Mouse (Mus musculus): Measurements from ENCODE around the gene Ndufb10.

The Ndufb10 gene

DNA sequence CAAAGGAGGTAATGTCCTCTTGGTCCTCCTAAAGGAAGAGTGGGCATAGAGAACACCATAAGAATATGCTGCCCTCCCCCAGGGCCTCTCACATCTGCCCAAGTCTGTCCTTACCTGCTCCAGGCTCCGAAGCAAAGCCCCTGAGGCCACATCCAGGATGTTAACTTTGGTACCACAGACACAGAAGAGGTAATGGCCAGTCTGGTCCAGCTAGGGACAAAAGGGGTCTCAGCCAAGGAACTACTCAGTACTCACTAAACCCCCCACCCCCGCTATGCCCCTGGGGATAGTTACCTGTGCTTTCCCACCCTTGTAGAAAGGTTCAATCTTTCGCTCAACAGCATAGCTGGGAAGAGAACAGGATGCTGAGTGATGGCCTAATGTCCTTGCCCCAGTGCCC is 18.5 kb downstream of the Ndufb10 start:
- no peak for DNase-seq

DNA sequence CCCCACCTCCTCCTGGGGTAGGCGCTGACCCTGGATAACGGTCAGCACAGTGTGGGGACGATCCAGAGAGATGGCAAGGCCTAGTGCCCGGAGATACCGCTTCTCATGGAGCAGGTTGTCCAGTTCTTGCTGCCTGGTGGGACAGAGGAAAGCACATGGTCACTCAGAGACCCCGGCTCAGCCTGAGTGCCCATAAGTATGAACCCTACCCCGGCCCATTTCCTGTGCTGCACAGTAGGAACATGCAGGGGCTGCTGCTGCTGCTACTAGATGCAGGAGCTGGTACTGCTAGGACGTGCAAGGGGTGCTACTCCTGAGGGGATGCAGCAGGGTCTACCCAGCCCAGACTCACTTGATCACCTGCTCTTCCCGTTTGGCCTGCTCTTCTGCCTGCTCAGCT is 23.0 kb downstream of the Ndufb10 start:
- DNase-seq, result no peak

DNA sequence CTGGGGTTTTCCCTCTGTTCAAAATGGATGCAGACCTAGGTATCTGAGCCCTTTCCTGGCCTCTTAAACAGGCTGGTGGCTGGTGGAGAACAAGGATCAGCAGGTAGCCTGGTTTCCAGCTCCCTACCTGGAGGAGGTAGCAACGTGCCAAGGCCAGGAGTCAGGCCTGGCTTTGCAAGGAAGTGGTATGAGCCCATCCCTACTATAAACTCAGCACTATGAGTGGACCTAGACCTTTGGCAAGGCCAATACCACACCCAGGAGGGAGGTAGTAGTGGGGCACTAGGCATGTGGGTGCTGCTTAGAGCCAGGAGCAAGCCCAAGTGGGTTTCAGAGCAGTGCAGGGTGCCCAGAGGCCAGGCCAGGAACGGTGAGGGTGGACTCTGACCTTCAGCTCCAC is 24.8 kb downstream of the Ndufb10 start:
- DNase-seq, result no peak

DNA sequence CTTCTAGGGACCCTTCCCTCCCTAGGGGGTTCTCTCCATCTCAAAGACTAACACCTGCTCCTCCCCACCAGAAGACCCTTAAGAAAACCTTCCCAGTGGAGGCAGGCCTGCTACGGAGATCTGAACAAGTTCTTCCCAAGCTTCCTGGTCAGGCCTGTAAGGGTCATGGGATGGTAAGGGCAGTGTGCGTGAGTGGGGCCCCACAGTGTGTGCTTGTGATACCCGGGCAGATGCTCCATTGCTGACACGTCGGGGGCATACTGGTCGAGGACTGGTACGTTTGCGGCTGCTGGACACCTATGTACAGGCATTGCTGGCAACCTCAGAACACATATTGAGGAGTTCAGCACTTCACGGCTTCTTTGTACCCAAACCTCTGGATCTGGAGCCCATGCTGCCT is 25.6 kb downstream of the Ndufb10 start:
- DNase-seq, result no peak

DNA sequence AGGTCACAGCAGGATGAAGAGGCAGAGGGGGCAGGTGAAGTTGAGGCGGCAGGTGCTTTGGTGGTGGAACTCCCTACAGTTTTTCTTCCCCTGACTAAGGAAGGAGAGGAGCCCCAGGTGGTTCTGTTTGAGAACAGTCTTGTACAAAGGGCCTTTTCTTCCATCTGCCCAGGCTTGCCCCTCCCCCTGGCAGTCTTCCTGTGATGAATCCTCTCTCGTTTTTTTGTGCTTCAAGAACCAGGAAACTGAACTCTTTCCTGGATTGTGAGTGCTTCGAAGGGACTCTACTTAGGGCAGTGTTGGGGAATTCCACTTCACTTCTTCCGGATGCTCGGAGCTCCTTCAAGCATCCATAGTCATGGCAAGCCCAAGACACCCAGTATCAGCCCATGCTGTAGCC is 26.3 kb downstream of the Ndufb10 start:
- no peak for DNase-seq

DNA sequence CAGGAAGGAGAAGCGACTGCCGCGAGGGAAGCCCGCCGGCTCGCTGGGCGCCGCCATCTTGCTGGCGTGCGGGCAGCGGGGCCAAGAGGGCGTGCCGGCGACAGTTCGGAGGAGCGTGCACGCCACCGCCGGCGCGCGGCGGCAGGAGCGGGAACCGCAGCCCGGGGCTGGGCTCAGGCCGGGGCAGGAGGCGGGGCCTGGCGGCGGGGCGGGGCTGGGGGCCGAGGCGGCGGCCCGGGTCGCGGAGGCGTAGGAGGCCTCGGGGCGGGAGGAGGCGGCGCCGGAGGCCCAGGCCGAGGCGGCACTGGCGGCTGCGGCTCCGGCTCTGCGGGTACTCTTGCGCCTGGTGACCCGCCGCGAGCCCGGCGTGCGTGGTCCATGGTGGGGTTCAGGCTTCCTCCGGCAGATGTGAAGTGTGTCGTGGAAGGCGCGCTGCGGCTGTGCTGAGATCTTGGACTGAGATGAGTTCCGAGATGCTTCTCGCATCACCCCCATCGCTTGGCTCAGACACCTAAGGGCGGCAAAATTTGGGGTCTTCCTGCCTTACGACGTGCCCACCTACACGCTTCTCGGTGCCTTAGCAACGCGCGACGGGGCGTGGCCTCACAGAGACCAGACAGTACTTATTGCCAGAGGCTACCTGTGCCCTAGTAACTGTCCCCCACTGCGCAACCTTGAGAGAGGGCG is 28.1 kb downstream of the Ndufb10 start, which contains the start of the genes Gfer and Noxo1:
Gene Gfer (minus strand): TSS at position 146 of the 687 bp plus-strand sequence.
Gene Noxo1 (plus strand): TSS at position 224 of the 687 bp plus-strand sequence.
- DNase-seq, result peak; percentile 76 to 80

DNA sequence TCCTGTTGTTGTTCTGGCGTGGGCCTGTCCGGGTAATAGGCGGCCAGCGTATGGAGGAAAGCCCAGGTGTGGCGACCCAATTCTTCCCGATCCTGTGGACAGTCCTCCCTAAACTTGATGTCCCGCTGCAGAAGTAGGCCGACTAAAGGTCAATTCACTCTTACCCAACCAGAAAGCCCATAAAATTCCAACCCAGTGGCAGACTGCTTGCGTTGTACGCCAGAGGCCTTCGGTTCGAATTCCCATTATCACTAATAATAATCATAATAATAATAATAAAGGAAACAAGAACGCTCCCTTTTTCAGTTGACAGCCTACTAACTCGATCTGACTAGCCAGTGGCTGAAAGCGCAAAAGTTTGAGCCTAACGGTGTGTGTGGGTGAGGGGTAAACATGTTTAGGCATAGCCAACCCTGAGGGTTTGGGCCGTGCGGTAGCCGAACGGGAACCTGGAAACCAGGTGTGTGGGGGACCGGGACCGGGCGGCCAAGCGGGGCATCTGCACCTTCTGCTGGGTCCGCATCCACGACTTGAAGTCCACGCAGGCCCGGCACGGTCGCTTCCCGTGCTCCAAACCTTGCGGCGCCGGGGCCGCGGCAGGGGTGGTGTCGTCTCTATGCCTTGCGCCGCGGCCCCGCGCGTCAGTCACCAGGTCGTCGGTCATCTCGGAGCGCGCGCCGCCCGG is 28.8 kb downstream of the Ndufb10 start:
- DNase-seq, result no peak

DNA sequence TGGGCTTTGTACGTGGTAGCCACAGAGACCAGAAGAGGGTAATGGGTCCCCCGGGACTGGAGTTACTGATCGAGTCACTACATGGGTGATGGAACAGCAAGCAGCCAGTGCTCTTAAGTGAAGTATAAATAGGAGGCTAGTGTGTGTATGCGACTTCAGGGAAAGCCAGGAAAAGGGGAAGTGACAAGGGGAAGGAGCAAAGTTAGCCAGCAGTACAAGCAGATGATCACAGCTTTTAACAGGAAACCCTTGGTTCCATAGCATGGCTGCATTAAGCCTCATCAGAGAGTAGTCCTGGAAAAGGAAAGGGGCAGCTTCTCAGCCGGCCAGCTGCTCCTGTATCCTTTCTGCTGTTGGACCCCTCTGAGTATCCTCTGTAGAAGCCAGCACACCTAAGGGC is 31.9 kb downstream of the Ndufb10 start:
- DNase-seq, result no peak

DNA sequence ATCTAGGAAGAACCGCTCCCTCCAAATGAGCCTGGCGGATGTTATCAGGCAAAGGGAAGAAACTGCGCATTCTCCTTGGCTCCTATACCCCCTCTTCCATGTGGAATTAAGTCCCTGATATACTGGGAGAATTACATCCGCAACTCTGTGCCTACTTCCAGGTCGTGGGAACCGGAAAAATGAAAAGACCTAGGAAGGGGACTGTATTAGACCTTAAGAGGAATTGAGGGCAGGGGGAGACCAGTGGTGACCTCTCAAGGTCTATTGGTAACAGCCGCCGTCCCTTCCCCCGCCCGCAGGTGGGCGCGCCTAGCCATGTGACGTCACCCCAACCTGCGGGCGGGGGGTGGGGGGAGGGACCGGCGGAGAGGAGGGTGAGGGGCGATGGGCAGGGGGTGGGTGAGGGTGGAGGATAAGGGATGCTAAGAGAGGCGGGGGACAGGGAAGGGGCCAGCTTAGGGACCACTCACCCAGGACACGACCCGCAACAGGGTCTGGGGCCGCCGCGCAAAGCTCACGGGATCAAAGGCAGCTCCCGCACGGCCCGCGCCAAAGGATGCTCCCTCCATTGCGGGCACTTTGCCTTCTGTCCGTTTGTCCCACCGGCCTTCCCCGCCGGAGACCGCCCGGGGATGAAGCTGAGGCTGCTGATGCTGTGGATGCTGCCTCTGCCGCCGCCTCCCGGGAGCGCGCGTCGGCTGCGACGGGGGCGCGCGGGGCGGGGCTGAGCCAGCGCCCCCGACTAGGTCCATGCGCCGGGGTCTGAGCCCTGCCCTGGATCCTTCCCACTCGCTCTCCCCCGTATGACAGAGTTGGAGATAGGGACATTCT is 34.8 kb downstream of the Ndufb10 start, which contains the start of gene Syngr3:
Gene Syngr3 (minus strand): TSS at position 705 of the 831 bp plus-strand sequence.
- DNase-seq, result peak in 1 of 2 experiments; percentile 26

DNA sequence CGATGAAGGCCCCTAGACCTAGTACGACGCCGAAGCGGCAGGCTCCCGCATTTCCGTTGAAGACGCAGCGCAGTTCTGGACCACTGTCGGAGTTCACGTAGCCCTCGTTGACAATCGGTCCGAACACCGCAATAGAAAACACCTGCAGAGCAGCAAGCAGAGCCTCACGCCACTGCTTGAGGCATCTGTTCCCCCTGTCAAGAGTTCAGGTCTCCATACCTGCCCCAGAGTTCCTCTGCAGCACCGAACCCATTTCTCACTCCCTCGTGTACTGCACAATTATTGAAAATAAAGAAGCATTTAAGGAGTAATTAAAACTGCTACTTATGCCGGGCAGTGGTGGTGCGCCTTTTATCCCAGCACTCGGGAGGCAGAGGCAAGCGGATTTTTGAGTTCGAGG is 36.7 kb downstream of the Ndufb10 start:
- no peak for DNase-seq

DNA sequence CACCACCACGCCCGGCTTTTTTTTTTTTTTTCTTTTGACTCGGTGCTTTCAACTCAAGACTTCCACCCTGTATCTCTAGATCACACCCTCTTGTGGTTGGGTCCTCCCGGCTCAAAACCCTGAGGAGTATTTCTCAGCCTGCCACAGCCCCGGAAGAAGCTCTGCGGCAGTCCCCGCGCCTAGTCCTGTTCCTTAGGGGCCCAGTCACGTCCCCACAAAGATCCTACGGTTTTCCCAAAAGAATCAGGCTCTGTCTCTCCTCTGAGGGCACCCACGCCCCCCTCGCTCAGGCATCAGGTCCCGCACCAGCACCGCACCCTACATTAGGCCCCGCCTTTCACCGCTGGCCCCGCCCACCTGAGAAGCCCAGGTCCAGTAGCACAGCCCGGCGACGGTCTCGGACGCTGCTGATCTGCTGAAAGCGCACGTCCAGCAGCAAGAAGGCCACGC is 37.1 kb downstream of the Ndufb10 start:
- peak; percentile 66 to 68 for DNase-seq

DNA sequence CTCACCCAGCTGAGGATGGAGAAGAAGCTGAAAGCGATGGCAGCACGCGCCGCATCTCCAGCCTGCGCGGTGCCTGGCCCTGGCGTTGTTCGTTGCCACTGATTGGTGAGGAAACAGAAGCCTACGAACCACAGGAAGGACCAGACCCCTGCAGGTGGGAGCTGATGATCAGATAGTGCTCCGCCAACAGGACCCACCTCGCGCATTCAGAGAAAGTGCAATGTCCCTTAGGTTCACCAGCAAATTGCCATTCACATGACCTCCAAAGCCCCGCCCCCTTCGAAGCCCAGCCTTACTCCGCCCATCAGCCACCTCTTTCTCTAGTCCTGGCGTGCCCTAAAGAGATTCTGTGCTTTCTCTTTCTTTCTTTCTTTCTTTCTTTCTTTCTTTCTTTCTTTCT is 37.8 kb downstream of the Ndufb10 start:
- DNase-seq, result peak; percentile 72 to 78

DNA sequence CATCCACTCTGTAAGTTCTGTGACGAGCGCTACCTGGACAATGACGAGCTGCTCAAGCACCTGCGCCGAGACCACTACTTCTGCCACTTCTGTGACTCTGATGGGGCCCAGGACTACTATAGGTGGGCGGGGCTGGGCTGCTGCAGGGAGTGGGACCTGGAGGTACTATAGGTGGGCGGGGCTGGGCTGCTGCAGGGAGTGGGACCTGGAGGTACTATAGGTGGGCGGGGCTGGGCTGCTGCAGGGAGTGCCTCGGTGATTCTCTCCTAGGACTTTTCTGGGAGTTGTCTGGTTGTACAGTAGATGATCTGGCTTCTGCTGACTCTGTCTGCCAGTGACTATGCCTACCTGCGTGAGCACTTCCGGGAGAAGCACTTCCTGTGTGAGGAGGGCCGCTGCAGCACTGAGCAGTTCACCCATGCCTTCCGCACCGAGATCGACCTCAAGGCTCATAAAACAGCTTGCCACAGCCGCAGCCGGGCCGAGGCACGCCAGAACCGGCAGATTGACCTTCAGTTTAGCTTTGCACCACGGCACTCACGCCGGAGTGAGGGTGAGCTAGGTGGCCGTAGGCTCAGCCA is 46.7 kb downstream of the Ndufb10 start:
- no peak for DNase-seq

DNA sequence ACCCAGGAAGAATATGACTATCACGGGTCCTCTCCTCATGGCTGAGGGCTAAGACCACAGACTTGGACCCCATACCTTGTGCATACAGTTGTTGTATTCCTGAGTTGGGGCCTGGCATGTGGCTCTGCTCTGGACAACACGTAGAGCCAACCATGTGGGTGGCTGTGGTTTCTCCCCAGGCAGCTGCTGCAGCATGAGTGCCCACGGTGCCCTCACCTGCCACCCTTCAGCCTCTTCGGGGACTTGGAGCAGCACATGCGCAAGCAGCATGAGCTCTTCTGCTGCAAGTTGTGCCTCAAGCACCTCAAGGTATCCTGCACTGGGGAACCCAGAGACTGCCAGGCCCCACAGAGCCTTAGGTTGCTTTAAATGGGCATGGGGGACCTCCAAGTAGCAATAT is 47.4 kb downstream of the Ndufb10 start:
- DNase-seq, result no peak

DNA sequence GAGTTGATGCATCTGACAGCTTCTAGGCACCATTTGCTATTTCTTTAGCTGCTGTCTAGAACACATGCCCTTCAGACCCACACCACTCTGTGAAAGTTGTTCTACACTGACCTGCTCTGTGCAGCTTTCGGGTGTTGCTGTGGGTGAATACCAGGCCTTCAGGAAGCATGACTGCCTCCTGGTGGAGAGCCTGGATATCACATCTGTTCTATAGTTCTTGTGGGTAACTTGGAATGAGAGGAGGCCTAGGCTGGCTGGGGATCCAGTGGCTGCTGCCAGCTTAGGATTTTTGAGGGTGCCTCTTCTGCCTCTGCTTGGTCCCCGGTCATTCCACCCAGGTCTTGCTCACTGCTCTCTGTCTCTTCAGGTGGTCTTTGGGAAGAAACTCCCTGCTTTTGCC is 48.1 kb downstream of the Ndufb10 start:
- peak; percentile 82 to 86 for DNase-seq

DNA sequence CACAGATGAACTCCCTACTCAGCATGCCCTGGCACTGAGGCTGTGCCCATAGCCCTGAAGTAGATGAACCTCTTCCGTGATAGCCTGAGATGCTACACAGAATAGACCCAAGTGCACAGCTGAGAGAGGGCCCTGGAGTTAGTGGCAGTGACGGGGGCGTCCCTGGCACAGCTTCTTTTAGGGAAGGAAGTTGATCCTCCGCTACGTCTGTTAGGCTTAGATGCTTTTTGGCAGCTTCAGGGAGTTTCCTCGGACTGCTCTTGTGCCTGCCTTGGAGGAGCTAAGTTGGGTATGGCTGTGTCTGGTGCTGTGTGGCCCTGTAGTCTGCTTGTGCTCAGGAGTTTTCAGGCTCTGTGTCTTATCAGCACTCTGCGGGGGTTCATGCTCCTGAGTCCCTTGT is 50.0 kb downstream of the Ndufb10 start:
- DNase-seq, result no peak

DNA sequence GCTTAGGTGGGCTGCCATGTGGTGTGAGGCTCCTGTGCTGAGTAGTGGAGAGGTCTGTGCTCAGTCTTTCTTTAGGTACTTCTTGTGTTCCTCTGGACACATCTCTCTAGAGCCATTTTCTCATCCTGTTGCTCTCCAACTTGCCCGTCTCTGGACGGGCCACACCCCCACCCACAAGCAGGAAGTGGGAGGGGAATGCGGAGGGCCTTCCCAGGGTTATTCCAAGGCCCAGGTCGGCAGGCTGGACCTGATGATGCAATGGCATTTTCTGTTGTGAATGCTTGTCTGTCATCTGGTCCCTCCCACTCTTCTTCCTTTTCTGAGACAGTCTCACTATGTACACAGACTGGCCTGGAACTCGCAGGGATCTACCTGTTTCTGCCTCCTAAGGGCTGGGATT is 52.1 kb downstream of the Ndufb10 start:
- no peak for DNase-seq
